Mouse (Mus musculus): ENCODE results near the gene Acp2. TPM values are rescaled to one million over a fixed set of nuclear protein-coding genes. Genes with fewer than 3 reads are reported as not detected.

The Acp2 gene
- polyA plus RNA-seq, 1 experiment from 2014 or later: 27.3 TPM

GRCm38 (mm10) chr2:91248366-91248765 lies 45.7 kb downstream of the Acp2 start:
- WGBS: 89% methylated on average over 4 of the region's 4 CpGs
- peaks cover 11% of the 10 kb centered on the region for H3K27me3 ChIP-seq (ENCODE audit: low read depth, poor library complexity, severe bottlenecking)
- no peaks in the 10 kb centered on the region for H3K36me3 ChIP-seq
- no peak overlapping the region for H3K4me3 ChIP-seq
- no peak for DNase-seq (ENCODE audit: low spot score)
- H3K27ac ChIP-seq: no peak overlapping the region
- H3K4me1 ChIP-seq: 0 out of 2 replicates have a peak, but pooled peaks cover 5% of the 10 kb centered on the region
- H3K9me3 ChIP-seq (replicated peaks): no peaks in the 10 kb centered on the region

- 75% methylated on average over 4 of the region's 4 CpGs for WGBS
- Histone ChIP-seq H3K27ac (no peak overlapping the region), H3K4me3 (no peak overlapping the region), H3K27me3 (ENCODE audit: low read depth, poor library complexity, severe bottlenecking) (peaks cover 43% of the 10 kb centered on the region), H3K9me3 (replicated peaks) (no peaks in the 10 kb centered on the region), H3K4me1 (peaks cover 31% of the 10 kb centered on the region), H3K36me3 (no peaks in the 10 kb centered on the region)
- DNase-seq (ENCODE audit: low spot score): no peak
Measured at GRCm38 (mm10) chr2:91252001-91252400, 49.3 kb downstream of the Acp2 start.

- Histone ChIP-seq H3K27me3 (ENCODE audit: low read depth, poor library complexity, severe bottlenecking) (peaks cover 43% of the 10 kb centered on the region), H3K9me3 (replicated peaks) (no peaks in the 10 kb centered on the region), H3K4me1 (peaks cover 36% of the 10 kb centered on the region), H3K4me3 (no peak overlapping the region), H3K27ac (no peak overlapping the region), H3K36me3 (no peaks in the 10 kb centered on the region)
- WGBS: 65% methylated on average over 4 of the region's 4 CpGs
- DNase-seq (ENCODE audit: low spot score): no peak
Measured at GRCm38 (mm10) chr2:91252512-91252911, 49.8 kb downstream of the Acp2 start.

GRCm38 (mm10) chr2:91254725-91255380 lies 52.2 kb downstream of the Acp2 start:
- Histone ChIP-seq H3K27me3 (ENCODE audit: low read depth, poor library complexity, severe bottlenecking) (peaks cover 47% of the 10 kb centered on the region), H3K36me3 (no peaks in the 10 kb centered on the region), H3K9me3 (replicated peaks) (no peaks in the 10 kb centered on the region), H3K4me1 (peaks cover 49% of the 10 kb centered on the region), H3K4me3 (peak overlapping the region; percentile 71; the same call in 1 of the 2 replicates), H3K27ac (no peak overlapping the region)
- WGBS: 17% methylated on average over 8 of the region's 8 CpGs
- DNase-seq (ENCODE audit: low spot score): no peak

GRCm38 (mm10) chr2:91255661-91256150 lies 53.0 kb downstream of the Acp2 start, which contains the start of gene Pacsin3:
Gene Pacsin3, plus strand, starts transcription at chr2:91255954.
- peak; percentile 64 for DNase-seq (ENCODE audit: low spot score)
- Histone ChIP-seq H3K27ac (peak within 1 kb of the TSS; percentile 86), H3K36me3 (0 out of 2 replicates have a peak, but pooled peaks cover 4% of the 10 kb centered on the region), H3K27me3 (ENCODE audit: low read depth, poor library complexity, severe bottlenecking) (peaks cover 47% of the 10 kb centered on the region), H3K4me3 (peak within 1 kb of the TSS; percentile 71), H3K9me3 (replicated peaks) (no peaks in the 10 kb centered on the region), H3K4me1 (peaks cover 49% of the 10 kb centered on the region)
- under 1% methylated on average over 27 of the region's 27 CpGs for WGBS

- no peaks in the 10 kb centered on the region for H3K9me3 ChIP-seq (replicated peaks)
- peak overlapping the region; percentile 86 for H3K27ac ChIP-seq
- peak overlapping the region; percentile 71 for H3K4me3 ChIP-seq
- under 1% methylated on average over 52 of the region's 52 CpGs for WGBS
- H3K36me3 ChIP-seq: peaks cover 11% of the 10 kb centered on the region
- peaks cover 47% of the 10 kb centered on the region for H3K27me3 ChIP-seq (ENCODE audit: low read depth, poor library complexity, severe bottlenecking)
- peak; percentile 79 for DNase-seq (ENCODE audit: low spot score)
- peaks cover 49% of the 10 kb centered on the region for H3K4me1 ChIP-seq
Measured at GRCm38 (mm10) chr2:91256256-91257125, 53.8 kb downstream of the Acp2 start.

GRCm38 (mm10) chr2:91257126-91257980 lies 54.7 kb downstream of the Acp2 start:
- Histone ChIP-seq H3K27ac (peak overlapping the region; percentile 86), H3K36me3 (peaks cover 16% of the 10 kb centered on the region), H3K4me1 (peaks cover 49% of the 10 kb centered on the region), H3K4me3 (peak overlapping the region; percentile 71), H3K27me3 (ENCODE audit: low read depth, poor library complexity, severe bottlenecking) (peaks cover 46% of the 10 kb centered on the region), H3K9me3 (replicated peaks) (no peaks in the 10 kb centered on the region)
- DNase-seq (ENCODE audit: low spot score): peak; percentile 78
- 1% methylated on average over 22 of the region's 22 CpGs for WGBS

- Histone ChIP-seq H3K4me3 (peak overlapping the region; percentile 71), H3K27me3 (ENCODE audit: low read depth, poor library complexity, severe bottlenecking) (peaks cover 39% of the 10 kb centered on the region), H3K27ac (peak overlapping the region; percentile 86), H3K9me3 (replicated peaks) (no peaks in the 10 kb centered on the region), H3K4me1 (peaks cover 46% of the 10 kb centered on the region), H3K36me3 (peaks cover 23% of the 10 kb centered on the region)
- DNase-seq (ENCODE audit: low spot score): no peak
- WGBS: 82% methylated on average over 5 of the region's 5 CpGs
Measured at GRCm38 (mm10) chr2:91258054-91258453, 55.4 kb downstream of the Acp2 start.

GRCm38 (mm10) chr2:91258830-91259229 lies 56.1 kb downstream of the Acp2 start:
- DNase-seq (ENCODE audit: low spot score): no peak
- peaks cover 32% of the 10 kb centered on the region for H3K27me3 ChIP-seq (ENCODE audit: low read depth, poor library complexity, severe bottlenecking)
- peaks cover 31% of the 10 kb centered on the region for H3K36me3 ChIP-seq
- H3K9me3 ChIP-seq (replicated peaks): no peaks in the 10 kb centered on the region
- WGBS: 61% methylated on average over 1 of the region's 1 CpGs
- no peak overlapping the region for H3K27ac ChIP-seq
- peaks cover 49% of the 10 kb centered on the region for H3K4me1 ChIP-seq
- H3K4me3 ChIP-seq: no peak overlapping the region

GRCm38 (mm10) chr2:91259493-91259892 lies 56.8 kb downstream of the Acp2 start:
- 86% methylated on average over 1 of the region's 1 CpGs for WGBS
- H3K4me1 ChIP-seq: peaks cover 52% of the 10 kb centered on the region

More at GRCm38 (mm10) chr2:91259493-91259892, 56.8 kb downstream of the Acp2 start:
- DNase-seq (ENCODE audit: low spot score): no peak
- H3K9me3 ChIP-seq (replicated peaks): no peaks in the 10 kb centered on the region
- no peak overlapping the region for H3K27ac ChIP-seq
- H3K27me3 ChIP-seq (ENCODE audit: low read depth, poor library complexity, severe bottlenecking): peaks cover 25% of the 10 kb centered on the region
- H3K4me3 ChIP-seq: no peak overlapping the region
- peaks cover 31% of the 10 kb centered on the region for H3K36me3 ChIP-seq

All from limb, embryonic 10.5 days (tissue).